Mouse (Mus musculus) forebrain, embryonic 16.5 days (tissue): ENCODE data around the gene Cpa4. TPM values are rescaled to one million over a fixed set of nuclear protein-coding genes. Genes with fewer than 3 reads are reported as not detected.

Source experiments
- ATAC-seq: fragments of 200-750 bp; cut with Nextera tagmentation; 2 replicates; pipeline ENCODE4 v1.8.0; 2017; ENCODE audit warnings: mild to moderate bottlenecking, moderate library complexity
- H3K27ac ChIP-seq: fragments of 300-500 bp; sonication (generic); 2 replicates; pipeline ENCODE4 v1.5.1; 2014; ENCODE audit warnings: low read length, control low read depth
- H3K27me3 ChIP-seq: fragments of 300-500 bp; sonication (generic); replicated peaks from 2 replicates; pipeline ENCODE4 v1.6.1; 2014; ENCODE audit warnings: low read length; ENCODE audit not compliant: control insufficient read depth, insufficient read depth
- H3K36me3 ChIP-seq: fragments of 300-500 bp; sonication (generic); 2 replicates; pipeline ENCODE4 v1.6.1; 2014; ENCODE audit not compliant: control insufficient read depth, insufficient read depth
- H3K4me1 ChIP-seq: fragments of 300-500 bp; sonication (generic); replicated peaks from 2 replicates; pipeline ENCODE4 v1.6.1; 2014; ENCODE audit warnings: low read length; ENCODE audit not compliant: control insufficient read depth, insufficient read depth
- H3K4me2 ChIP-seq: fragments of 300-500 bp; sonication (generic); 2 replicates; pipeline ENCODE4 v1.6.1; 2014; ENCODE audit warnings: mild to moderate bottlenecking, low read length, control low read depth
- H3K4me3 ChIP-seq: fragments of 300-500 bp; sonication (generic); replicated peaks from 2 replicates; pipeline ENCODE4 v1.5.1; 2014; ENCODE audit warnings: mild to moderate bottlenecking, low read length, control low read depth
- H3K9ac ChIP-seq: fragments of 300-500 bp; sonication (generic); replicated peaks from 2 replicates; pipeline ENCODE4 v1.6.1; 2014; ENCODE audit warnings: low read depth, low read length, control low read depth
- H3K9me3 ChIP-seq: fragments of 300-500 bp; sonication (generic); 2 replicates; pipeline ENCODE4 v1.6.1; 2016; ENCODE audit warnings: low read length; ENCODE audit not compliant: control insufficient read depth
- WGBS: fragments of 180-500 bp; shearing (Covaris S2); extraction: QIAGEN DNeasy Blood & Tissue Kit; methylation state at CpG from one replicate; pipeline ENCODE4 v1.1.7; 2014; 5-methylcytosine and 5-hydroxymethylcytosine counted together
- polyA plus RNA-seq: library from polyadenylated mRNA; unstranded; fragments of >200 nt; fragmentation: Nextera tagmentation; extraction: Ambion mirVana; gene quantifications from 2 replicates; pipeline ENCODE4 v1.2.1, GENCODE M21; 2015

The Cpa4 gene
- polyA plus RNA-seq, 1 experiment from 2014 or later, result 1.6 TPM

DNA sequence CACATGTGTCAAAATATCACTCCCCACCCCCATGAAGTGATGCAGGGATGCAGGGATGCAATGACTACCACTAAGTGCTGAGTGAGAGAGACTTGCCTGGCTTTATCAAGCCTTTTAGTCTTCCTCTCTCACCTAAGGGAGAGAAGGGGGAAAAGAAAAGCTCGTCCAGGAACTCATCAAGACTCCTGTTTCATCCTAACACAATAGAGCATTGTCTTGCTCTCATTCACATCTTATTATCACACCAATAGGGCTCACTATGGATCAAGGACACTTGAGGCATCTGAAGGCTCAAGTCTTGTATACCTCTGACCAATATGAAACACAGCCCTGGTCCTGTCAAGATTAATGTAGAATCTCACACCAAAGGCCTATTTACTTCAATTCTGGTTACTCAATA is 32.8 kb downstream of the Cpa4 start:
- no peak overlapping the region for H3K4me3 ChIP-seq
- H3K27me3 ChIP-seq, result no peaks in the 10 kb centered on the region
- ATAC-seq, result no peak
- no peaks in the 10 kb centered on the region; the same call in 1 of the 2 replicates for H3K4me1 ChIP-seq
- H3K27ac ChIP-seq, result no peak overlapping the region
- no peak overlapping the region for H3K4me2 ChIP-seq
- 45% methylated on average over 1 of the region's 1 CpGs for WGBS
- H3K9me3 ChIP-seq, result no peaks in the 10 kb centered on the region
- H3K36me3 ChIP-seq, result no peaks in the 10 kb centered on the region
- H3K9ac ChIP-seq, result no peak overlapping the region

- ATAC-seq, result no peak
- Histone ChIP-seq H3K27me3 (no peaks in the 10 kb centered on the region), H3K4me1 (no peaks in the 10 kb centered on the region), H3K27ac (no peak overlapping the region), H3K4me3 (no peak overlapping the region), H3K36me3 (no peaks in the 10 kb centered on the region), H3K9ac (no peak overlapping the region), H3K4me2 (no peak overlapping the region), H3K9me3 (no peaks in the 10 kb centered on the region)
- WGBS, result 82% methylated on average over 7 of the region's 7 CpGs
Observed at GRCm38 (mm10) chr6:30604342-30604867, 36.2 kb downstream of the Cpa4 start.

DNA sequence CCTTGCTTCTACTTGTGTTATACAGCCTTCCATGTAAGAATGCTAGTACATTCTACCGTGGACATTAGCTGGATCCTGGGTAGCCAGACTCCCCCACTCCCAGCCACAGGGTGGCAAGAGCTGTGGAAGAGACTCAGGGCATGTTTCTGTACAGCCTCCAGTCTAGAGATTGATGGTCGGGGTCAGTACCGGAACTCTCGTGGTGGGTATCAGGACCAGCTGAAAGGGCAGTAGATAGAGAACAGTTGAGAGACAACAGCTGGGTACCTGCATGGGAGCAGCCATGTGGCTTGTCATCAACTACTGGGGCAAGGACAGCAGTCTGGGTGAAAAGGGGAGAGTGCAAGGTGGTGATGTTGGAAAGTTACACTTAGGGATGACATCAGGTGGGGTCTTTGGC is 36.9 kb downstream of the Cpa4 start:
- Histone ChIP-seq H3K4me3 (no peak overlapping the region), H3K9ac (no peak overlapping the region), H3K9me3 (no peaks in the 10 kb centered on the region), H3K27ac (no peak overlapping the region), H3K4me1 (no peaks in the 10 kb centered on the region), H3K36me3 (no peaks in the 10 kb centered on the region), H3K27me3 (no peaks in the 10 kb centered on the region), H3K4me2 (no peak overlapping the region)
- ATAC-seq, result no peak
- WGBS, result 92% methylated on average over 4 of the region's 4 CpGs

- Histone ChIP-seq H3K9ac (no peak overlapping the region), H3K4me3 (no peak overlapping the region), H3K36me3 (no peaks in the 10 kb centered on the region), H3K4me1 (no peaks in the 10 kb centered on the region), H3K27me3 (no peaks in the 10 kb centered on the region), H3K27ac (no peak overlapping the region), H3K9me3 (no peaks in the 10 kb centered on the region), H3K4me2 (no peak overlapping the region)
- 89% methylated on average over 5 of the region's 5 CpGs for whole genome bisulfite sequencing
- ATAC-seq, result no peak
Observed at GRCm38 (mm10) chr6:30605672-30606071, 37.5 kb downstream of the Cpa4 start.

GRCm38 (mm10) chr6:30610710-30611109 is 42.5 kb downstream of the Cpa4 start, which contains the start of gene Cpa5:
Gene Cpa5, plus strand, starts transcription at chr6:30611010.
- Histone ChIP-seq H3K27me3 (no peaks in the 10 kb centered on the region), H3K27ac (no peak within 1 kb of the TSS), H3K36me3 (no peaks in the 10 kb centered on the region), H3K9me3 (no peaks in the 10 kb centered on the region), H3K4me1 (peaks cover 7% of the 10 kb centered on the region; the same call in 1 of the 2 replicates), H3K9ac (no peak within 1 kb of the TSS), H3K4me3 (no peak within 1 kb of the TSS), H3K4me2 (no peak within 1 kb of the TSS)
- no peak for ATAC-seq
- WGBS, result 73% methylated on average over 7 of the region's 7 CpGs

- no peak overlapping the region for H3K4me2 ChIP-seq
- H3K9ac ChIP-seq, result no peak overlapping the region
- no peaks in the 10 kb centered on the region for H3K36me3 ChIP-seq
- no peak for ATAC-seq
- no peak overlapping the region for H3K4me3 ChIP-seq
- H3K27me3 ChIP-seq, result no peaks in the 10 kb centered on the region
- H3K27ac ChIP-seq, result no peak overlapping the region
- peaks cover 12% of the 10 kb centered on the region for H3K4me1 ChIP-seq
- no peaks in the 10 kb centered on the region for H3K9me3 ChIP-seq
- 14% methylated on average over 5 of the region's 5 CpGs for WGBS
Observed at GRCm38 (mm10) chr6:30611212-30611611, 43.0 kb downstream of the Cpa4 start.

DNA sequence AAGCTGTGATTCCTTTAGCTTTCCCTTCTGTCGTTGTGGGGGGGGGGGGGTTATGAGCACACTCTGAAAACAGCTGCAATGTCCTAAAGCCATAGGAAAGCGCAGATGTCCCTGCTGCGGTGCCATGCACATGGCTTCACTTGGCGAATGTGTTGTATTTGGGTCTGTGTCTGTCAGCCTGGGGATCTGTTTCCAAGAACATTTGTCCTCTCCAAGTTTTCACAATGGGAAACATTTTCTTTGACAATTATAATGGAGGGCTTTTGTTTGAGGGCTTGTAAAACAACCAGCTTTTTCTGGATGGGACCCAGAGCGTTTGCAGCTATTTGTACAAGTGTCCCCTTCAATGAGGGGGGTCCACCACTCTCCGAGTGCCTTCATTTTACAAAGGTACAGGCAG is 46.1 kb downstream of the Cpa4 start:
- Histone ChIP-seq H3K4me1 (peaks cover 40% of the 10 kb centered on the region), H3K27me3 (no peaks in the 10 kb centered on the region), H3K9ac (no peak overlapping the region), H3K9me3 (no peaks in the 10 kb centered on the region), H3K4me2 (no peak overlapping the region), H3K36me3 (no peaks in the 10 kb centered on the region), H3K4me3 (no peak overlapping the region), H3K27ac (no peak overlapping the region)
- ATAC-seq, result no peak
- WGBS, result 38% methylated on average over 6 of the region's 6 CpGs

DNA sequence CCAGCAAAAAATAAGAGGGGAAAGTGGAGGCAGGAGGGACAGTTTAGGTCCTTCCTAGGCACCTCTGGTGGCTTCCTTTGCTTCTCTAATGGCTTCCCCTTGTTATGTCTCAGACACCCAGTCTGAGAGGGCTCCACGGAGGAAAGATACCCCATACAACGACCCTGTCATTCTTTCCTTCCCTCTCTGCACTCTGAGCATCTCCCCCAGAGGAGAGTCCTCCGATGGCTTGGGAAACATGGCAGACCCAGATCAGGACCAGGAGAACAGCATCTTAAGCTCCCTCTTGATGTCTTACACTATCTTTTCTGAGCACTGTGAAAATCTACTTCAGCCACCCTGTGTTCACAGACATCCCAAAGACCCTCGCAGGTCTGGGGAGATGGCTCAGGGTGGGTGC is 47.6 kb downstream of the Cpa4 start:
- no peak overlapping the region for H3K27ac ChIP-seq
- ATAC-seq, result no peak
- no peak overlapping the region for H3K9ac ChIP-seq
- no peaks in the 10 kb centered on the region for H3K36me3 ChIP-seq
- H3K9me3 ChIP-seq, result no peaks in the 10 kb centered on the region
- H3K4me1 ChIP-seq, result peaks cover 40% of the 10 kb centered on the region
- no peak overlapping the region for H3K4me2 ChIP-seq
- no peaks in the 10 kb centered on the region for H3K27me3 ChIP-seq
- no peak overlapping the region for H3K4me3 ChIP-seq
- WGBS, result 12% methylated on average over 4 of the region's 4 CpGs

GRCm38 (mm10) chr6:30616491-30616941 is 48.3 kb downstream of the Cpa4 start:
- H3K4me3 ChIP-seq, result no peak overlapping the region
- H3K4me2 ChIP-seq, result no peak overlapping the region

More at GRCm38 (mm10) chr6:30616491-30616941, 48.3 kb downstream of the Cpa4 start:
- Histone ChIP-seq H3K9ac (no peak overlapping the region), H3K9me3 (no peaks in the 10 kb centered on the region), H3K27me3 (no peaks in the 10 kb centered on the region), H3K36me3 (no peaks in the 10 kb centered on the region), H3K4me1 (peaks cover 40% of the 10 kb centered on the region), H3K27ac (peak overlapping the region; percentile 69)
- WGBS, result 3% methylated on average over 8 of the region's 8 CpGs
- no peak for ATAC-seq
